Mouse (Mus musculus) kidney, adult 18-20 months (tissue): ENCODE results near the gene Cmss1.

ENCODE experiments used
- DNase-seq: peaks from one replicate; pipeline ENCODE4 v3.0.0; 2021

Cmss1 gene

GRCm38 (mm10) chr16:57280221-57281217 lies 326.1 kb downstream of the Cmss1 start:
- DNase-seq: no peak

- no peak for DNase-seq
Measured at GRCm38 (mm10) chr16:57278976-57279626, 327.6 kb downstream of the Cmss1 start.

- no peak for DNase-seq
Measured at GRCm38 (mm10) chr16:57269751-57270150, 336.9 kb downstream of the Cmss1 start.

- no peak for DNase-seq
Measured at GRCm38 (mm10) chr16:57268058-57268841, 338.4 kb downstream of the Cmss1 start.

- DNase-seq: no peak
Measured at GRCm38 (mm10) chr16:57267068-57267467, 339.6 kb downstream of the Cmss1 start.

- no peak for DNase-seq
Measured at GRCm38 (mm10) chr16:57260152-57260551, 346.5 kb downstream of the Cmss1 start.

- DNase-seq: no peak
Measured at GRCm38 (mm10) chr16:57259356-57260083, 347.1 kb downstream of the Cmss1 start.
